Mouse (Mus musculus): ENCODE measurements around the gene Slc35d2. TPM values are rescaled to one million over a fixed set of nuclear protein-coding genes. Genes with fewer than 3 reads are reported as not detected.
"Not testable (repeated sequence)": the region's sequence is repeated elsewhere in the genome, so short reads cannot be mapped to it uniquely, and the experiment has no call there.

Slc35d2 gene
- total and polyA plus RNA-seq, 2 experiments from 2014 or later: 3.7 to 5.3 TPM

DNA sequence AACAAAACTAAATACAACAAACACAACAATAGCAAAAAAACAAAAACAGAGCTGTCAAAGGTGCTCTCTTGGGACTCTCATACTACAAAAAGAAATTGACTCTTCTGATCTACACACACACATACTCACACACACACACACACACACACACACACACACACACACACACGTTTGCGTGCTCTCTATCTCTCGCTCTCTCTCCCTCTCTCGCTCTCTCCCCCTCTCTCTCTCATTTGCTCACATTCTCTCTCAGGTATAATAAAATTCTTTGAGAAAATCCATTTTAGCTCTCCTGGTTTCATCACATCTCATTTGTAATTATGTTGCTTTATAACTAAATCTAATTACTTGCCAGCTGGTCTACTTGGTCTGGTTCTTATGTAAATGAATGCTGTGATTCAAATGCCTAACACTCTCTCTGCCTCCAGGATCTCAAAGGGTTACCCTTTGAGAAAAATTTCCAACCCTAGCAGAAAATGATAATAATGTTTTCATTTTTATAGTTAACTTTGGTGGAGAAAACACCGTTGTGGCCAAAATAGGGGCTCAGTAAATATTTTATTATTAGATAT lies 68.1 kb downstream of the Slc35d2 start:
- no peak for DNase-seq (ENCODE audit: low spot score)
- ATAC-seq (ENCODE audit: insufficient read depth, low read depth): no peak
- Histone ChIP-seq H3K27me3 (ENCODE audit: control insufficient read depth, insufficient read depth, low read length) (no peaks in the 10 kb centered on the region), H3K36me3 (replicated peaks; ENCODE audit: control insufficient read depth, insufficient read depth, low read length) (no peaks in the 10 kb centered on the region), H3K4me1 (ENCODE audit: control insufficient read depth, insufficient read depth) (no peaks in the 10 kb centered on the region), H3K27ac (ENCODE audit: low read depth) (no peak overlapping the region), H3K9ac (replicated peaks; ENCODE audit: low read depth, low read length) (no peak overlapping the region), H3K9me3 (replicated peaks; ENCODE audit: control insufficient read depth, low read length) (no peaks in the 10 kb centered on the region), H3K4me3 (ENCODE audit: low read depth, low read length) (no peak overlapping the region), H3K4me2 (ENCODE audit: low read depth, low read length) (no peak overlapping the region)
- WGBS: 80% methylated on average over 5 of the region's 5 CpGs
- TF ChIP-seq EP300 (IDR thresholded peaks at IDR 0.05; ENCODE audit: low read depth): no peak
- TF ChIP-seq CTCF (IDR thresholded peaks at IDR 0.05; ENCODE audit: low read depth): no peak

DNA sequence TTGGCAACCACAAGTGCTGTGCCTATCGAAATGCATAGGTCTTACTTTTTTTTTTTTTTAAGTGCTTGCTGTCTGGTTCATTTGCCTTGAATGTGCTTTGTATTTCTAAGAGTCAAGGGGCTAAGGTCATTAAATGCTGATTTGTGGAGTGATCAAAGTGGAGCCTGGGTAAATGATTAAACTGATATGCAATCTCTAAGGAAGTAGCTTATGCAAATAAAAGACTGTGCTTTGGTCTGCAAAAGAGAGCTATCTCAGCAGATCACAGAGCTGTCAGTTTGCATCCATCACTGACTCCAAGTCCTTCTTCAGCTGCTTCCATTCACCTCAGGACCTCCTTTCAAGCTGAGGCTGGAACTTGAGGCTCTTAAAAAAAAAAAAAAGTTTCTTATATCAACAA lies 75.2 kb downstream of the Slc35d2 start:
- Histone ChIP-seq H3K4me2 (ENCODE audit: low read depth, low read length) (no peak overlapping the region), H3K9me3 (replicated peaks; ENCODE audit: control insufficient read depth, low read length) (peaks cover 6% of the 10 kb centered on the region; the same call in 1 of the 2 replicates), H3K27ac (ENCODE audit: low read depth) (no peak overlapping the region), H3K27me3 (ENCODE audit: control insufficient read depth, insufficient read depth, low read length) (no peaks in the 10 kb centered on the region), H3K4me3 (ENCODE audit: low read depth, low read length) (no peak overlapping the region), H3K4me1 (ENCODE audit: control insufficient read depth, insufficient read depth) (no peaks in the 10 kb centered on the region), H3K36me3 (replicated peaks; ENCODE audit: control insufficient read depth, insufficient read depth, low read length) (no peaks in the 10 kb centered on the region), H3K9ac (replicated peaks; ENCODE audit: low read depth, low read length) (no peak overlapping the region)
- ATAC-seq (ENCODE audit: insufficient read depth, low read depth): no peak
- TF ChIP-seq CTCF (IDR thresholded peaks at IDR 0.05; ENCODE audit: low read depth): no peak
- TF ChIP-seq EP300 (IDR thresholded peaks at IDR 0.05; ENCODE audit: low read depth): no peak
- 58% methylated on average over 1 of the region's 1 CpGs for WGBS
- DNase-seq (ENCODE audit: low spot score): no peak

DNA sequence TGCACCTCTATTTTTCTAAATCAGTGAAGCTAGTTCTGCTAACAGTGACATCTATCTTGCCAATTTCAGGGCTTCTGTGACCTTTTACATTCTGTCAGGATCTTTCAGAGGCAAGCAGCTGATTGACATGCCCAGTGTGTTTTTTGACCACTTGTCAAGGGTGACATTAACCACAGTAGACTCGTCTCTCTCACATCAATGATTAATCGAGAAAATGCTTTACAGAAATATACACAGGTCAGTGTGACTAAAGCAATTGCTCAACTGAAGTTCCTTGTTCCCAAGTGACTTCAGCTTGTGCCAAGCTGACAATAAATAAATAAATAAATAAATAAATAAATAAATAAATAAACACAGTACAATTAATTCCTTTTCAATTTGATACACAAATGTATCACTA lies 76.9 kb downstream of the Slc35d2 start:
- ATAC-seq (ENCODE audit: insufficient read depth, low read depth); H3K27me3 ChIP-seq (ENCODE audit: control insufficient read depth, insufficient read depth, low read length); H3K9me3 ChIP-seq (replicated peaks; ENCODE audit: control insufficient read depth, low read length); H3K4me2 ChIP-seq (ENCODE audit: low read depth, low read length); H3K36me3 ChIP-seq (replicated peaks; ENCODE audit: control insufficient read depth, insufficient read depth, low read length); H3K27ac ChIP-seq (ENCODE audit: low read depth); H3K9ac ChIP-seq (replicated peaks; ENCODE audit: low read depth, low read length); H3K4me1 ChIP-seq (ENCODE audit: control insufficient read depth, insufficient read depth); DNase-seq (ENCODE audit: low spot score); H3K4me3 ChIP-seq (ENCODE audit: low read depth, low read length): not testable (repeated sequence)
- WGBS: 73% methylated on average over 2 of the region's 2 CpGs

DNA sequence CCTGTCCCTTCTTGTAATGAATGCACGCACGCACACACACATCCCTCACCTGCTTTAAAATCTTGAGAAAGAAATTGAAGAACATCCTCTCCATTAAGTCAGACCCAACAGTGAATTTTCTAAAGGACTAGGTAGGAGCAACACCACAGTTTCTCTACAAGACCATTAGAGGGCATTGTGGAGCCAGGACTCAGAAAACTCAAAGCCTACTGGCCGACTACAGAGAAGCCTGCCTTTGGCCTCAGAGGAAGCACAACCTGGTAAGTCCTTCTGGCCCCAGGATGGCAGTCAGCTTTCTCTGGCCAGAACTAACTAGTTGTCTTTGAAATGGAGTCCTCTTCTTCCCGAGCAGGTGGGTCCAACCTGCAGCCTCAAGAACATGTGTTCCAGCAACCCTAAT lies 78.3 kb downstream of the Slc35d2 start:
- Histone ChIP-seq H3K36me3 (replicated peaks; ENCODE audit: control insufficient read depth, insufficient read depth, low read length) (no peaks in the 10 kb centered on the region), H3K9me3 (replicated peaks; ENCODE audit: control insufficient read depth, low read length) (peaks cover 6% of the 10 kb centered on the region; the same call in 1 of the 2 replicates), H3K4me3 (ENCODE audit: low read depth, low read length) (no peak overlapping the region), H3K4me1 (ENCODE audit: control insufficient read depth, insufficient read depth) (no peaks in the 10 kb centered on the region), H3K9ac (replicated peaks; ENCODE audit: low read depth, low read length) (no peak overlapping the region), H3K27ac (ENCODE audit: low read depth) (no peak overlapping the region), H3K4me2 (ENCODE audit: low read depth, low read length) (no peak overlapping the region), H3K27me3 (ENCODE audit: control insufficient read depth, insufficient read depth, low read length) (no peaks in the 10 kb centered on the region)
- TF ChIP-seq EP300 (IDR thresholded peaks at IDR 0.05; ENCODE audit: low read depth) (no peak), CTCF (IDR thresholded peaks at IDR 0.05; ENCODE audit: low read depth) (peak; percentile 41)
- 62% methylated on average over 4 of the region's 4 CpGs for WGBS
- DNase-seq (ENCODE audit: low spot score) (no peak), ATAC-seq (ENCODE audit: insufficient read depth, low read depth) (no peak)

DNA sequence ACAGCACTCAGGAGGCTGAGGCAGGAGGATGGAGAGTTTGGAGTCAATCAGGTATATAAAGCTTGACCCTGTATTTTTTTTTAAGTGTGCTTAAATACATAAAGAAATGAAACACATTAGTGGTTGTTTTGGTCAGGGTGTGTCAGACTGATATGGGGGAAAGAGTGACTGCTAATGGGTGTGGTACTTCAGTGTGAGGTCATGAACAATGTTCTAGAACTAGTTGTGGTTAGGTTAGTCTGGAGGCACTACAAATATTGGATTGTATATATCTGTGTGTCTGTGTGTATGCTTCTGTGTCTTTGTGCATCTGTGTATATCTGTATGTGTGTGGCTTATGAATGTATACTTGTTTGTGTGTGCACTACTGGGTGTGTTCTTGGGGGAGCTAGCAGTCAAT lies 79.6 kb downstream of the Slc35d2 start:
- no peaks in the 10 kb centered on the region for H3K36me3 ChIP-seq (replicated peaks; ENCODE audit: control insufficient read depth, insufficient read depth, low read length)
- no peak for ATAC-seq (ENCODE audit: insufficient read depth, low read depth)

DNA sequence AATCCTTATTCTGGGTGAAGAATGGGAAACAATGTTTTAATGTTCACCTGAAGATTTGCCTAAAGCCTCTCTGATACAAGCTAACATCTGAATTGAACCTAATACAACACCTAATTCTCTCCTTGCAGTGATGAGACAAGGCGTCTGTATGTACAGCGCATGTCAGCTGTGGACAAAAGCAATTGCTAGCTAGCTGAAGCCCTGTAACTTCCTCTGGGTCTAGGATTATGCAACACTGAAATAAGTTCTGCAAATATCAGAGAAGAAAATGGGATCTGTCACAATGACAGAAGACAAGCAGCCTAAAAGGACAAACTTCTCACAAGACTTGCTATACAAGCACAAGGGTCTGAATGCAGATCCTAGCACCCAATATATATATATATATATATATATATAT lies 80.7 kb downstream of the Slc35d2 start:
- DNase-seq (ENCODE audit: low spot score): no peak
- 81% methylated on average over 2 of the region's 2 CpGs for WGBS
- no peak for ATAC-seq (ENCODE audit: insufficient read depth, low read depth)
- no peaks in the 10 kb centered on the region for H3K4me1 ChIP-seq (ENCODE audit: control insufficient read depth, insufficient read depth)
- H3K4me3 ChIP-seq (ENCODE audit: low read depth, low read length): no peak overlapping the region
- H3K9me3 ChIP-seq (replicated peaks; ENCODE audit: control insufficient read depth, low read length): peaks cover 6% of the 10 kb centered on the region; the same call in 1 of the 2 replicates
- no peak overlapping the region for H3K27ac ChIP-seq (ENCODE audit: low read depth)
- no peak overlapping the region for H3K9ac ChIP-seq (replicated peaks; ENCODE audit: low read depth, low read length)
- H3K4me2 ChIP-seq (ENCODE audit: low read depth, low read length): no peak overlapping the region
- TF ChIP-seq CTCF (IDR thresholded peaks at IDR 0.05; ENCODE audit: low read depth) (no peak), EP300 (IDR thresholded peaks at IDR 0.05; ENCODE audit: low read depth) (no peak)
- no peaks in the 10 kb centered on the region for H3K27me3 ChIP-seq (ENCODE audit: control insufficient read depth, insufficient read depth, low read length)
- H3K36me3 ChIP-seq (replicated peaks; ENCODE audit: control insufficient read depth, insufficient read depth, low read length): no peaks in the 10 kb centered on the region

More for the DNA sequence above, 79.6 kb downstream of the Slc35d2 start:
- no peak overlapping the region for H3K4me3 ChIP-seq (ENCODE audit: low read depth, low read length)
- no peak overlapping the region for H3K27ac ChIP-seq (ENCODE audit: low read depth)
- H3K4me2 ChIP-seq (ENCODE audit: low read depth, low read length): no peak overlapping the region
- TF ChIP-seq EP300 (IDR thresholded peaks at IDR 0.05; ENCODE audit: low read depth) (no peak), CTCF (IDR thresholded peaks at IDR 0.05; ENCODE audit: low read depth) (no peak)
- no peaks in the 10 kb centered on the region for H3K4me1 ChIP-seq (ENCODE audit: control insufficient read depth, insufficient read depth)
- no peaks in the 10 kb centered on the region for H3K27me3 ChIP-seq (ENCODE audit: control insufficient read depth, insufficient read depth, low read length)
- DNase-seq (ENCODE audit: low spot score): no peak
- H3K9ac ChIP-seq (replicated peaks; ENCODE audit: low read depth, low read length): no peak overlapping the region
- H3K9me3 ChIP-seq (replicated peaks; ENCODE audit: control insufficient read depth, low read length): peaks cover 6% of the 10 kb centered on the region; the same call in 1 of the 2 replicates

Other genes starting within 250 kb of the Slc35d2 start
- not detected in 2 replicates for gene Hsd17b3, start 40.1 kb downstream of the Slc35d2 start, total RNA-seq (2014; rRNA removed; ENCODE audit: low replicate concordance)
- gene Hsd17b3, start 40.1 kb downstream of the Slc35d2 start, polyA plus RNA-seq (2015; fragmentation: Nextera tagmentation; extraction: Ambion mirVana): not detected in 2 replicates
- gene Zfp367, start 23.8 kb upstream of the Slc35d2 start, total RNA-seq (2014; rRNA removed; ENCODE audit: low replicate concordance): 35.0 and 35.6 TPM in 2 replicates
- gene Zfp367, start 23.8 kb upstream of the Slc35d2 start, polyA plus RNA-seq (2015; fragmentation: Nextera tagmentation; extraction: Ambion mirVana): 22.7 and 23.8 TPM in 2 replicates
- gene Habp4, start 32.5 kb upstream of the Slc35d2 start, total RNA-seq (2014; rRNA removed; ENCODE audit: low replicate concordance): 39.7 and 50.3 TPM in 2 replicates
- 42.1 and 44.0 TPM in 2 replicates for gene Habp4, start 32.5 kb upstream of the Slc35d2 start, polyA plus RNA-seq (2015; fragmentation: Nextera tagmentation; extraction: Ambion mirVana)
- 5.6 and 12.3 TPM in 2 replicates for gene Cdc14b, start 145.9 kb upstream of the Slc35d2 start, total RNA-seq (2014; rRNA removed; ENCODE audit: low replicate concordance)
- 7.6 and 11.6 TPM in 2 replicates for gene Cdc14b, start 145.9 kb upstream of the Slc35d2 start, polyA plus RNA-seq (2015; fragmentation: Nextera tagmentation; extraction: Ambion mirVana)
- gene Aaed1, start 183.3 kb upstream of the Slc35d2 start, total RNA-seq (2014; rRNA removed; ENCODE audit: low replicate concordance): 68.1 and 76.6 TPM in 2 replicates
- gene Aaed1, start 183.3 kb upstream of the Slc35d2 start, polyA plus RNA-seq (2015; fragmentation: Nextera tagmentation; extraction: Ambion mirVana): 67.0 and 71.4 TPM in 2 replicates
- gene Ctsl, start 241.5 kb upstream of the Slc35d2 start, total RNA-seq (2014; rRNA removed; ENCODE audit: low replicate concordance): 125 and 153 TPM in 2 replicates
- 227 and 232 TPM in 2 replicates for gene Ctsl, start 241.5 kb upstream of the Slc35d2 start, polyA plus RNA-seq (2015; fragmentation: Nextera tagmentation; extraction: Ambion mirVana)